Mouse (Mus musculus) thymus, postnatal 10 days (tissue): ENCODE data around the gene Grifin.

Experiments used
- DNase-seq, 2 experiments: peaks; one replicate each; pipeline ENCODE4 v3.0.0; 2021; ENCODE audit warnings: low spot score in 2 of 2

Gene Grifin

DNA sequence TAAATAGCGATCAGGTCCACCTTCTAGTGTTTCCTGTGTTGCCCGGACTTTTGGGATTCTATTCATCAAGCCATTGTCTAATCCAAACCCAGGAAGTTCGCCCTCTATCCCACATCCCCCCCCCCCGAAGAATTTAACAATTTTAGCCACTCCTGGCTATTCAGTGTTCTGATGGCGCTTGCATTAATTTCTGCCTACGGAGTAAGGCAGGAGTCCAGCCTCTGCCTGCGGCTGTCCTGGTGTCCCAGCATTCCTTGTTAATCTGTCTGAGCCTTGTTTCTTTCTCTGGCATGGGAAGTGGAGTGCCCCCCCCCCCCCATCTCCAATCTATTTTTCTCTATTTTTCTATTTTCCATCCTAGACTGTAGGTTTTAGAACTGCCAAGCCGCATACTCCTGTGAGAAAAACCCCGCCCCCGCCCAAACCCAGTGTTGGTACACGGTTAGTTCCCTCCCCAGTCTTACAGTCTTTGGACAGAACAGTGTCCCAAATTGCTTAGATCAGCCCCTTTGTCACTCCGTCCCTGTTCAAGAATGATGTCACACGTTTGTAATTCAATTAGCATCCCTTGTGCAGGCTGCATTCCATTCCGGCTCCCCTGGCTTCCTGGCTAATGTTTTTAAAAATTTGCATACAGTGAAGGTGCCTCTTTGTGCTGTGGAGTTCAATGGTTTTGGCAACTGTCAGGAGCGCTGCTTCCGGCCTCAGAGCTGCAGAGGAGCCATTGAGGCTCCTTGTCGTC lies 15.4 kb downstream of the Grifin start:
- DNase-seq, result no peak

DNA sequence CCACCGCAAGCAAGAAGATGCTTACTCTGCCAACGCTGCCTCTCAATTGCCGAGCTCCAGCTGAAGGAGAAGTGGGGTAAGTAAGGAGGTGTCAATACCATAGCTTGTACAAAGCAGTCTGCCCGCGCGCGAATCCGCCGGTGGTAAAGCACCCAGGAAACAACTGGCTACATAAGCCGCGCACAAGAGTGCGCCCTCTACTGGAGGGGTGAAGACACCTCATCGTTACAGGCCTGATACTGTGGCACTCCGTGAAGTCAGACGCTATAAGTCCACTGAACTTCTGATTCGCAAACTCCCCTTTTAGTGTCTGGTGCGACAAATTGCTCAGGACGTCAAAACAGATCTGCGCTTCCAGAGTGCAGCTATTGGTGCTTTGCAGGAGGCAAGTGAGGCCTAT lies 18.5 kb downstream of the Grifin start:
- DNase-seq, result no peak

DNA sequence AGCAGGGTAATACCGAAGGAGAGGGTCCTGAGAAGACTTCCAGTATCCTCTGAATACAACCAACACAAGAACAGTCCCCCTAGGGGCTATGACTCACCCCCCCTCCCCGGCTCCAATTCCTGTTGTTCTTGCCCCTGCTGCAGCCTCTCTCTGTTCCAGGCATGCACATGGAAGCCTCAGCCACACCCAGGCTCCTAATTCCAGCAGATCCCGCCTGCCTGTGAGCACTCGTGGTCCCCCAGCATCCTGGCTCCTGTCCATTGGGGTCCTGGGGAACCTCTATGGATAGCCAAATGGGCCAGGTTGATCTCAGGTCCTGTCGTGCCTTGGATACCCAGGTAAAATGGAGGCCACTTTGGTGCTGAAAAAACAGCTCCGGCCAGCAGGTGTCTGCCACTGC lies 19.2 kb downstream of the Grifin start:
- no peak for DNase-seq

DNA sequence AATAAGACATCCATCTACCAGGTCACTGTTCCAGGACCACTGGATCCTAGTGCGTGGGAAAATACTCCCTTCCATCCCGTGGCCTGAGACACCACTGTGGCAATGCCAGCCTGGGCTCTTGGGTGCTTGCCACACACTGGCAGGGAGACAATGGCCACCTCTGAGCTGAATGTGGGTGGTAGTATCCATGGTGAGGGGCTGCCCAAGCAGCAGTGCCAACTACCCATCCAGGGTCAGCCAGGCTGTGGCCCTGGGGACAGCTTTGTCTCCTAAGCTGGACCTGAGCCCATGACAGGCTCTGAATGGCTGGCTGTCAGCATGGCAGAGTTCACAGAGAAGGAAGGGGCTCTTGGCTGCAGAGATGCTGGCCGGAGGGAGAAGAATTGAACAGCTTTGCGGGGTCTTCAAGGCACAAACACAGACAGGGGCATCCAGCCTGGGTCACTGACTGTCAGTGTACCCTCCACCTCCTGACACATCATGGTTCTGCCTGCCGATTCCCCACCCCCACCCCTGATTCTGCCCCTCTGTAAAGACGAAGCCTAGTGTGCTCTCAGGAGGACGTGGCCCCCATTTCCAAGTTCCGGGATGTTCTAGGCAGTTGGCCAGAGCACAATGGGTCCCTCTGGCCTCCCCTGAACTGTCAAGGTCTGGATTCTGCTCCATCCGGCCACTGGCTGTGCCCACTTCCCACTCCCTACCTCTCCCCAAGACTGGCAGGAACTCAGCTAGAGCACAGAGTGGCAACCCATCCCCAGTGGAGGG lies 21.9 kb downstream of the Grifin start:
- no peak for DNase-seq

DNA sequence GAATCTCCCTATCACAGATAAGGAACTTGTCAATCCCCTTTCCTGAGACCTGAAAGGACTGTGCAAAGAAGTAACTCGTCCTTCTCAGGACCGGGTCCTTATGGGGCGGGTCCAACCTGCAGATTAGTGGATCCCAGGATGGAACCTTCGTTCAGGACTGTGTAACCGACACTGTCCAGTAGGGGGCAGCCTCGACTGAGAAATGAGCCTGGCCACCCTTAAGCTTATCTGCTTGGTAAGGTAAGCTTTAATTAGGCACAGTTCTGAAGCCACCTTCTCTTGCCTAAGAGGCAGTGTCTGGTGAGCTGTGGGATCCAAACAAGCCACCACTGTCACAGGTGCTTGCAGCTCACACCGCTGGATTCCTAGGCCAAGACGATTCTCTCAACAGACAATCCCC lies 24.8 kb downstream of the Grifin start:
- DNase-seq, result peak; percentile 59 to 84

DNA sequence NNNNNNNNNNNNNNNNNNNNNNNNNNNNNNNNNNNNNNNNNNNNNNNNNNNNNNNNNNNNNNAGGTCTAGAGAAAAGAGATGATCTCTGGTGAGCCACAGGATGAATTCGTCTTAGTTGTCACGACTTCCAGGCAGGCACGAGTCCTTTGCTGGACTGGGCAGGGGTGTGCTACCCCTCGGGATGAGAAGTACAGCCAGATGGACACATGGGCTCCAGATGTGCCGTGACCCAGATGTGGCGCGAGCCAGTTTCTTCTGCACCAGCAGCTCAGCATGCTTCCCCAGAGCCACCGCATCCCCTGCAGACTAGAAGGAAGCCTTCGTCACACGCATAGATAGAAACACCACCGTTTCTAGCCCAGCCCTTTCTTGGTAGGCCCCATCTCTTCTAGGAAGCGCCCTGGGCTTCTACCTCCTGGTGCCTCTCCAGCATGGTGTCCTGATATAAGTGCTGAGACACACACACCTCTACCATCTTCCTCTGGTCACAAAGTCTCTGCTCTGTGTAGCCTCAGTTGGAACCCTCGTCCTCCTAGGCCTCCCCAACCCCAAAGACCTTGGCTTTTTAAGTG lies 26.7 kb downstream of the Grifin start:
- DNase-seq, result no peak

DNA sequence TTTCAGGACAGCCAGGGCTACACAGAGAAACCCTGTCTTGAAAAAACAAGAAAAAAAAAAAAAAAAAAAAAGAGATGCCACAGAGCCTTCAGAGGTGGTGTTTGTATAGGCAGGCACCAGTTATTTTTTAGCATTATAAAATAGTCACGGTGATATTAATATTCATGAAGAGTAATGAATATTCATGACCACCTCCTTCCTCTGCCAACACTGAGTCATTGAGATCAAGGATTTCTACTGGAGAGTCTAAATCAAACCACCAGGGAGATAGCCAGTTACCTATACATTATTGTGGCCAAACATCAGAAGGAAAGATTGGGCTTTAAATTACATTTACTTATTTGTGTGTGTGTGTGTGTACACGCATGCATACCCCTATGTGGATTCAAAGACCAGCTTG lies 38.1 kb downstream of the Grifin start:
- DNase-seq, result no peak

DNA sequence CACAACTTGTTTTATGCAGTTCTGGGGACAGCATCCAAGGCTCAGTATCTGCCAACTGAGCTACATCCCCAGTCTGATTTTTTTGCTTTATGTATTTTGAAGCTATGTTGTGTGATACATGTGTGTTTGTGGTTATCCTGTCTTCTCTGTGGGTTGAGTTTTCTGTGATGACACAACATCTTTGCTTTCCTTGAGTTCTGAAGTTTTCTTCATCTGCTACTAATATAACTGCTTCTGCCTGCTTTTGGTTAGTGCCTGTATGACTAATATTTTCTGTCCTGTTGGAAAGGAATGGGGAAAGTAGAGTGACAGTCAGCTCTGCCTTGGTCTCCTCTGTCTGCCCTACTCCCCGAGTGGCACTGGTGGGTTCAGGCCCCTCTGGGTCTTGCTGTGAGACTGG lies 43.7 kb downstream of the Grifin start:
- DNase-seq, result no peak

DNA sequence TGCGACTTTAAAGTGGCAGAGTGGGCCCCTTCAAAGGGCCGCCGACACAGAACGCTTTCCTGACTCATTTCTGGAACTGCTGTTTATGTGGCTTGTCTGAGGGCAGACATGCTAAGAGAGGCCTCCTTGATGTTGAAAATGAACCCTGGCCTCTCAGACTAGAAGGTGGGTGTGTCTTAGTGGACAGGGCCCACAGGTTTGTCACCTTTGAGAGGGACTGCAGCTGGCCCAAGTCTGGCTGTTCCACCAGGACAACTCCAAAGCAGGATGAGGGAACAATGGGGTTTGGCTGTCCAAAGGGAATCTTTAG lies 47.0 kb downstream of the Grifin start:
- no peak for DNase-seq

DNA sequence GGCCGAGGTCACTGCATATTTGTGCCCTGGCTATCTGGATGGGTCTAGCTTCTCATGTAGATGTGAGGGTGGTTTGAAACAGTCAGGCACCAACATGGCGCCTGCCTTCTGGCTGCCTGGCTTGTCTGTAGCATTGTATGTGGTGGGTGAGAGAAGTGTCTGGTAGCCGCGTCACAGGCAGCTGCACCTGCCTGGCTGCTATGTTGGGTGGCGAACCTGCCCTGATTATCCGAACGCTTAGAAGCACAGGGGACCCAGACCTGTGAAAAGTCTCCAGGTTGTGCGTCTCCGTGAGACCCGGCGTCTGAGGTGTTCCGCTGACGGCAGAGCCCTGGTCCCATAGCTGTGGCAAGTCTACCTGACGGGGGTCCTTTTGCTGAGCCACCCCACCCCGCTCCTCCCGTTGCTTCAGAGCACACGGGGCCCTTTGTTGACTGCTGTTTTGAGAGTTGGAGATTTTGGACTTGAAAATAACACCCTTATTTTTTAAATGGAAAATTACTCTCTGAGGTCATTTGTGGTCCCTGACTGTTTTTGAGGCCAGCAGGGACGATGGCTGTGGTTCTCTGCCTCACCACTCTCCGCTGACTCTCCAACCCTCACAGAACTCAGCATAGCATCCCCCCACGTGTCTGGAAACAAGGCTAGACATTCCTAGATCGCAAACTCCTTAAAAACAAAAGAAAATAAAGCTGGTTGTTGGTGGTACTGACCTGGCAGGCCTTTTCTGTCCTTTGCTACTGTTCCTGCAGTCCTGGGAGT lies 47.5 kb downstream of the Grifin start:
- no peak for DNase-seq

DNA sequence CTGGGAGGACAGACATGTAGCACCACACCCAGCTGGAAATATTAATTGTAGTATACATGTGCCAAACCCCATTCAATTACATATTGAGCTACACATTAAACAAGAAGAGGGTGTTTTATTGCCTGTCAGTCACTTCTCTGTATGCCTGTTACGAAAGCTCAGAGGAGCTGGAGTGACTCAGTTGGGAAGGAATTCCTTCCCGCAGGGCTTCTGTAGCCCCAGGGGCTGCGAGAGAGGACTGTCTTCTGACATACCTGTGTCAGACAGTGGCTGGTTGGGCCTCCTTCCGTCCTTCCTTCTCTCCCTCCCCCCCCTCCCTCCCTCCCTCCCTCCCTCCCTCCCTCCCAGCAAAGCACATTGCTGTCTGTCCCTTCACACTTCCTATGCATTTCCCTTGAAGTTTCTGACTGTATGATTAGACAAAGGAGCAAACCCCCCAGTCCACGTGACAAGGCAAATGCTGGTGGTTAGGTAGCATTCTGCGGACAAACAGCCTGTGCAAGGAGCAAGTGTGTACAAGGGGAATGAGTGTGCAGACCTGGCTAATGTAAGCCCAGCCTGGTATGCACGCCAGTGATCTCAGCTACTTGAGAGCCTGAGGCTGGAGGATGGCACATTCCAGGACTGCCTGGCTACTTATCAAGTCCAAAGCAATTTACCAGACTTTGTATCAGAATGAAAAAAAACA lies 49.9 kb downstream of the Grifin start:
- DNase-seq, result no peak

DNA sequence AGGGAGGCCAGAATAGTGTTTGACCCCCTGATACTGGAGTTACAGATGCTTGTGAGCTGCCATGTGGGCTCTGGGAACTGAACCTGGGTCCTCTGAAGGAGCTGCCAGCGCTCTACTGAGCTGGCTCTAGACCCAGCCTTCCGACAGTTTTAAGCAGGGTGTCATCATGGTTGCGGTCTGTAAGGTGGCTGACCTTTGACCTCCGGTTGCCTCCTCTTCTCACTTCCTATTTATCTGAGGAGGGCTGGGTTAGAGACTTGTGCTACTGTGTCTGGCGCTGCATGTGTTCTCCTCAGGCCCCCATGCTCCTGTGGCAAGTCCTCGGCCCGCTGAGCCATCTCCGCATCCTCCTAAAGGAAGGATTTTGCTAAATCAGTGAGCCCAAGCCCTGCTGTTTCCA lies 51.0 kb downstream of the Grifin start:
- DNase-seq, result no peak
